ENCODE assay signal across 8 mouse cellular contexts in the genomic region with DNA sequence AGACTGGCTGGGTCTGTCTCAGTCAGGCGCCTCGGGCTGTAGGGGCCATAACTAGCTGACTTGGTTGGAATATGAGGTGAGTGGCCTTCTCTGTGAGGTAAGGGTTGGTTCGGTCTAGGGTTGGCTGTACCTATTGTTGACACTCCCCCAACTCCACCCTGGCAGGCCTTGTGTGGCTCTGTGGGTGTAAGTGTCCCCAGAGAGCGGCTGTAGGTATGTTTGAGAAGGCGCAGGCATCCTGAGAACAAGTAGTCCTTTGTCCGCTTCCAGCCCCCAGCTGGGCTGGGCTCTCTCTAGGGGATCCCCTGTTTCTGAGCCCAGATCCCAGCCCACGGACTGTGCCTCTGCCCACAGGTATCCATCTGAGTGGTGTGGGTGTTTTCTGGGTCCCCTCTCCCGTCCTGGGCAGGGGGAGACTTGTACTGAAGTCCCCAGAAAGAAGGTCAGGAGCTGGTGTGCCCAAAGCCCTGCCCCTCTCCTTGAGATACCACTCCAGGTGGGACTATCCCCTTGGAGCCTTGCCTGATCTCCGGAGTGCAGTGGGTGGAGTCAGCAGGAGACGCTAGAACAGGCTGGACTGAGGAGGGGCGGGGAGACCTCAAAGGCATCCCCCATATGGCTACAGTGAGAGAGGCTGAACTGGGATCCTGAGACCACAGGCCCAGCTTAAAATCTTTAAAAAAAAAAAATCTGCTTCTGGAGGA. TPM values are rescaled to one million over a fixed set of nuclear protein-coding genes. Genes with fewer than 3 reads are reported as not detected.
A peak's percentile ranks its signal among the peaks of the same experiment; 100 is the strongest.
DNase-seq lines count a peak whose midpoint lies in the region; ATAC-seq and TF ChIP-seq lines count a peak whose summit lies in the region.

No protein-coding gene starts in this region.

- H3K9me3 ChIP-seq in hindbrain, embryonic 11.5 days (ENCODE audit: control insufficient read depth, low read length) = no peaks in the 10 kb centered on the region

- no peak for ATAC-seq in hindbrain, embryonic 11.5 days (ENCODE audit: low FRiP score)
- no peak for ATAC-seq in CD4-positive, CD25-positive, alpha-beta regulatory T cell, adult 4 months

- H3K27me3 ChIP-seq in hindbrain, embryonic 11.5 days (ENCODE audit: control insufficient read depth, insufficient read depth, low read length) = no peaks in the 10 kb centered on the region

- peak overlapping the region; percentile 40 for H3K4me3 ChIP-seq in gastrocnemius, adult 2 months
- H3K4me3 ChIP-seq in hindbrain, embryonic 11.5 days (ENCODE audit: low read depth, low read length) = no peak overlapping the region

- peaks cover 74% of the 10 kb centered on the region for H3K4me1 ChIP-seq in hindbrain, embryonic 11.5 days (replicated peaks; ENCODE audit: control insufficient read depth, insufficient read depth, low read length)

- H3K36me3 ChIP-seq in hindbrain, embryonic 11.5 days (ENCODE audit: control insufficient read depth, insufficient read depth, low read length) = no peaks in the 10 kb centered on the region

- H3K9ac ChIP-seq in hindbrain, embryonic 11.5 days (ENCODE audit: low read depth, low read length) = peak overlapping the region; percentile 1; the same call in 1 of the 2 replicates

- no peak overlapping the region for H3K4me2 ChIP-seq in hindbrain, embryonic 11.5 days (replicated peaks; ENCODE audit: low read depth, low read length)

- peak; percentile 39 for DNase-seq in gastrocnemius, adult 2 months
- no peak for DNase-seq in gastrocnemius, postnatal 36 days
- DNase-seq in ES-CJ7 (ENCODE audit: low read depth, low spot score) = peak; percentile 73
- no peak for DNase-seq in hindbrain, embryonic 11.5 days (ENCODE audit: low spot score)
- DNase-seq in lung, postnatal 36 days = peak; percentile 82
- DNase-seq in adipocyte (ENCODE audit: low spot score) = no peak
- DNase-seq in adrenal gland, adult (ENCODE audit: inconsistent age in 2 of 2, low spot score in 1 of 2) = no peak

- peak overlapping the region; percentile 94 for H3K27ac ChIP-seq in gastrocnemius, adult 2 months
- H3K27ac ChIP-seq in hindbrain, embryonic 11.5 days (ENCODE audit: low read depth, low read length) = peak overlapping the region; percentile 81

- intact Hi-C loops in gastrocnemius, adult 2 months (cut with DNase I) = no loop called here
- intact Hi-C loops in gastrocnemius, postnatal 36 days (cut with DNase I) = no loop called here

- WGBS in hindbrain, embryonic 11.5 days = 34% methylated on average over 11 of the region's 11 CpGs

- no peak for TF ChIP-seq CTCF in gastrocnemius, adult 2 months (IDR thresholded peaks at IDR 0.05)

RNA-seq across cellular contexts. Expression of a gene that starts 34.9 kb away (rescaled TPM):
- 10 to 100 TPM; 30.2 to 55.1 TPM for total RNA-seq in gastrocnemius, adult 2 months (2021)
- total RNA-seq in gastrocnemius, postnatal 36 days (2021) = 10 to 100 TPM; 27.4 to 31.7 TPM
- polyA plus RNA-seq in hindbrain, embryonic 11.5 days (2014; fragmentation: Nextera tagmentation; extraction: Ambion mirVana) = 6.8 and 9.0 TPM in 2 replicates
- polyA plus RNA-seq in CD4-positive, CD25-positive, alpha-beta regulatory T cell, adult 4 months (2017; shearing (Covaris generic)) = 1 to 10 TPM; 2.6 to 3.7 TPM

Comparison
In these comparisons a context has a peak if more than half of its experiments do, and no peak if none do; other contexts are left out.
1. DNase-seq: peak in gastrocnemius, adult 2 months (single experiment), ES-CJ7 (single experiment) and lung, postnatal 36 days (single experiment); none in gastrocnemius, postnatal 36 days (0 of 2), hindbrain, embryonic 11.5 days (single experiment), adipocyte (single experiment) and adrenal gland, adult (0 of 2).